Mouse (Mus musculus) activated CD4-positive, CD25-positive, alpha-beta regulatory T cell (primary cell): Measurements from ENCODE around the gene Acot5. TPM values are rescaled to one million over a fixed set of nuclear protein-coding genes. Genes with fewer than 3 reads are reported as not detected.

Experiments used
- polyA plus RNA-seq, 2 experiments: library from polyadenylated mRNA; unstranded; fragments of 100-300 nt; shearing (Covaris generic); gene quantifications; one replicate each; pipeline ENCODE4 v1.2.1; 2017

Acot5 gene
- not detected for polyA plus RNA-seq

GRCm38 (mm10) chr12:84068986-84069385 is at the start of gene Acot5:
TSS of gene Acot5 (plus strand) at chr12:84069325.

GRCm38 (mm10) chr12:84038241-84038640 is 30.9 kb upstream of the Acot5 start, which contains the start of gene Acot4:
TSS of gene Acot4 (plus strand) at chr12:84038379.

GRCm38 (mm10) chr12:84038691-84039111 is 30.4 kb upstream of the Acot5 start, which contains the start of gene Gm49366:
TSS of gene Gm49366 (plus strand) at chr12:84038935.

GRCm38 (mm10) chr12:84051937-84052474 is 17.1 kb upstream of the Acot5 start, which contains the start of gene Acot3:
TSS of gene Acot3 (plus strand) at chr12:84052144.

GRCm38 (mm10) chr12:84100604-84101492 is 31.7 kb downstream of the Acot5 start, which contains the start of gene Acot6:
TSS of gene Acot6 (plus strand) at chr12:84100654.

GRCm38 (mm10) chr12:84114153-84114994 is 45.2 kb downstream of the Acot5 start, which contains the start of gene Dnal1:
TSS of gene Dnal1 (plus strand) at chr12:84114366.

Other genes with a start within 250 kb of the Acot5 start
- 10 to 100 TPM; 32.0 to 32.8 TPM for gene Numb, start 147.4 kb upstream of the Acot5 start, polyA plus RNA-seq
- gene Riox1, start 118.7 kb upstream of the Acot5 start, polyA plus RNA-seq: 10 to 100 TPM; 24.0 to 28.5 TPM
- gene Heatr4, start 84.5 kb upstream of the Acot5 start, polyA plus RNA-seq: under 1 TPM in 1 of 2 experiments, not detected in 1; 0.11 TPM
- 1 to 10 TPM; 4.8 to 5.5 TPM for gene Acot2, start 81.5 kb upstream of the Acot5 start, polyA plus RNA-seq
- gene Acot1, start 59.8 kb upstream of the Acot5 start, polyA plus RNA-seq: under 1 TPM in 1 of 2 experiments, not detected in 1; 0.23 TPM
- gene Acot4, start 30.9 kb upstream of the Acot5 start, polyA plus RNA-seq: 1 to 10 TPM in 1 of 2 experiments, under 1 TPM in 1; 0.04 to 1.3 TPM
- not detected for gene Gm49366, start 30.4 kb upstream of the Acot5 start, polyA plus RNA-seq
- gene Acot3, start 17.2 kb upstream of the Acot5 start, polyA plus RNA-seq: under 1 TPM in 1 of 2 experiments, not detected in 1; 0.06 TPM
- gene Acot6, start 31.3 kb downstream of the Acot5 start, polyA plus RNA-seq: 1 to 10 TPM; 1.5 to 2.6 TPM
- under 1 TPM; 0.26 to 0.48 TPM for gene Dnal1, start 45.0 kb downstream of the Acot5 start, polyA plus RNA-seq
- gene Pnma1, start 79.2 kb downstream of the Acot5 start, polyA plus RNA-seq: under 1 TPM in 1 of 2 experiments, not detected in 1; 0.10 TPM
- 10 to 100 TPM; 14.2 to 19.1 TPM for gene Elmsan1, start 149.6 kb downstream of the Acot5 start, polyA plus RNA-seq
- 10 to 100 TPM; 29.4 to 29.7 TPM for gene Ptgr2, start 215.9 kb downstream of the Acot5 start, polyA plus RNA-seq
- gene Zfp410, start 247.5 kb downstream of the Acot5 start, polyA plus RNA-seq: 10 to 100 TPM; 55.8 to 64.5 TPM